Mouse (Mus musculus): ENCODE data around the gene 4933402N22Rik.
"Not testable (repeated sequence)": the region's sequence is repeated elsewhere in the genome, so short reads cannot be mapped to it uniquely, and the experiment has no call there.

The 4933402N22Rik gene

DNA sequence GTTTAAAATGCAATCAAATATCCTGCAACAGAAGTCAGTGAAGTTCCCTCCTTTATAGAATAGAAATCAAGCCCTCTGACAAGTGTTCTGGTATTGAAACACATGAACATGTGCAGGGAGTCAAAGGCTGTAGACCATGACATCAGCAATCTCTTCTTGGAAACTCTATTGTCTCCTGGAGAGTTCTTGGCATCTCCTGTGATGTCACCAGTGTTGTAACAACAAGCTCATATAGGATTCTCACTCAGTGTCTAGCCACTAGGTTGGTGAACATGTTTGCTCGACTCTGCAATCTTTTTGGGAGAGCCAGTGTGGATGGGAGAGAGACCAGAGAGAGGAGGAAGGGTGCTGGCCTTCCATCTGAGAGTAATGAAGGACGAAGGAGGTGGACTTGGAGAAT, at the start of gene 4933402N22Rik:
Gene 4933402N22Rik (plus strand): TSS at position 301 of the 400 bp plus-strand sequence.
- DNase-seq = not testable (repeated sequence)

DNA sequence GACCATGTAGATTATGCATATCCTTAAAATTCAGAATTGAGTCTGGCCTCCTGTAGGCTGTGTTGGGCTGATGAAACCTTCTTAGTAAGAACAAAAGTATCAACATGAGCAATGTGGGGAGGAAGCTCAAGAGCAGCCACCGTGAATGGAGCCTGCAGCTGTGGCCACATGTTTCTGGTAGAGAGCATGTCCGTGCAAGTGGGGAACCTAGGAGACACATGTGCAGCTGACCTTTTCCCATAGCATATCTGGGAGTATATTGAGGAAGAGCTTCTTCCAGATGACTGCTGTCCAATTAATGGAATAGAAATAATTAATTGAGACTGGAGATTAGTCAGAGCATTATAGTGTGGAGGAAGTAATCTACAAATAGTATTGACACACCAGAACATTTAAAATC, 5.9 kb downstream of the 4933402N22Rik start:
- DNase-seq = not testable (repeated sequence)
